Mouse (Mus musculus) thymus, postnatal 4 days (tissue): ENCODE data around the gene Pou6f1.
A peak's percentile ranks its signal among the peaks of the same experiment; 100 is the strongest.
"Not testable (repeated sequence)": the region's sequence is repeated elsewhere in the genome, so short reads cannot be mapped to it uniquely, and the experiment has no call there.

Experiments
- DNase-seq: peaks from one replicate; pipeline ENCODE4 v3.0.0; 2021

Gene Pou6f1

DNA sequence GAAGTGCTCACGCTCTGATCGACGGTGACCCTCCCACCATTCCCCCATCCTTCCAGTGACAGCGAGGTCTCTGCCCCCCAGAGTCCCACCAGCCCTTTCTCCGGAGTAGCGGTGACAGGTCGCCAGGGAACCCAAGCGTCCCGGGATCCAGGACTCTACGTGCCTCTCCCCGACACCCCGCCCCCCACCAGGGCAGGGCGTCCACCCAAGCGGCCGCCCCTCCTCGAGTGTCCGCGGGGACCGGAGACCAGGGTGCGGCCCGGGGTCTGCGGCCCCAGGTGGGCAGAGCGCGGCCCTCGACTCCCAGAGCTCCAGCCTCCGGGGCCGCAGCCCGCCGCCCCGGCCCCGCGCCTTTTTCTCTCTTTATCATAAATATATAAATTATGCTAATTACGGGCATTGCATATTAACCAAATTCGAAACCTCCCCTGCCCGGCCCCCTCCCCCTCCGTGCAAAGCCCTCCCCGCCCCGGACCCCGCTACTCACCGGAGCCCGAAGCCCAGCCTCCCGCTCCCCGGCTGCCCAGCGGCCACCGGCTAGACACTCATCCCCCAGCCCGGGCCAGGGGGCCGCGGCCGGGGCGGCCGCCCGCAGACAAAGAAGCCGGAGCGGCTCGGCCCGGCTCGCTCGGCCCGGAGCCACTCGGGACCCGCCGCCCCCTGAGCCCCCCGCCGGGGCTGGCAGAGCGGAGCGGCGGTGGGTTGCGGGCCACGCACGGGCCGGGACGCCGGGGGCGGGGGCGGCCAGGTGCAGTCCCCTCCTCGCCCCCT, at the start of gene Pou6f1:
Gene Pou6f1, minus strand, starts transcription at position 709 of the 771 bp plus-strand sequence.
- DNase-seq = peak; percentile 66

DNA sequence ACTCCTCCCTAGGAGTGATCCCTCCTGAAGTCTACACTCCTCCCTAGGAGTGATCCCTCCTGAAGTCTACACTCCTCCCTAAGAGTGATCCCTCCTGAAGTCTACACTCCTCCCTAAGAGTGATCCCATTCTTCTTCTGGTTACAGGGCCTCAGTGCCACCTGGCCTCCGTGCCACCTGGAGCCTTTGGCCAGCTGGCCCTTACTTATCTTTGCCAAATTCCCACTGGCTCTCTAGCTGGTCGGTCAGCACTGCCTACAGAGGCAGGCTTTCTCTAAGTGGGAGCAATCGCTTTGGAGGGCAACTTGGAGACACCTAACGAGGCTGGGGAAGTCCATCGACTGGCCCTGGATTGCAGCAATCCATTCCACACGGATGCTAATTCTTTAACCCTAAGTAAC, 46.4 kb upstream of the Pou6f1 start:
- DNase-seq = no peak

DNA sequence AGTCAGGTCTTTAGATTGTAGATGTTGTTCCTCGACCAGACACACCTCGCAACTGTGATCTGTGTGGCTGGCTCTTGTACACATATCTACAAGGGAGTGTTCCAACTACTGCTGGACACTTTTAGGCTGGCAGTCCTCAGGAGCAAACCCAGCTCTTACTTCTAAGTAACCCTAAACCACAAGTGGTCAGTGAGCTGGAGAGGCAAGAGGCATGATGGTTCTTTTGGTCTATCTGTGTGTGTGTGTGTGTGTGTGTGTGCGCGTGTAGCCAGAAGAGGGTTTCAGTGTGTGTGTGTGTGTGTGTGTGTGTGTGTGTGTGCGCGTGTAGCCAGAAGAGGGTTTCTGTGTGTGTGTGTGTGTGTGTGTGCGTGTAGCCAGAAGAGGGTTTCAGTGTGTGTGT, 42.7 kb upstream of the Pou6f1 start:
- DNase-seq = no peak

DNA sequence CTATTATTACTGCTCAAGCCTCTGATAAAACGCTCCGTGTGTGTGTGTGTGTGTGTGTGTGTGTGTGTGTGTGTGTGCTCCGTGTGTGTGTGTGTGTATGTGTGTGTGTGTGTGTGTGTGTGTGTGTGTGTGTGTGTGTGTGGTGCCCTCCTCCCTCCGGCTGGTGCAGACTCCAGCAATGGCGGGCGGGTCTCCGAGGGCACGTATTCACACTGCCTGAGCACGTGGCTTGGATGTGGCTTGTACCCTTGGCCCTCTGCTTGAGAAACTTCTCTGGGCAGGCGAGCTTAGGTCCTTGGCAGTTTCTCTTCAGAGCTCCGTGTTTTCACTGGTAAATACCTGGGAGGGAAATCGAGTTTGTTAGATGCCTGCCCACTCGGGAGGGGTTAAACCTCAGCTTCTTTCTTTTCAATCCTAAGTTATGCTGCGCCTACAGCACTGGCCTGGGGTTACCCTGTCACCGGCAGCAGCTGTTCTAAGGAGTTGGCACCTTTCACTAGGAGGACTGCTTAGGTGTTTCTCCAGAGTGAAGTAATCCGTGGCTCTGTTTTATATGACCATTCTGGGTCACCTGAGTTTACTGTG, 41.5 kb upstream of the Pou6f1 start:
- DNase-seq = no peak

DNA sequence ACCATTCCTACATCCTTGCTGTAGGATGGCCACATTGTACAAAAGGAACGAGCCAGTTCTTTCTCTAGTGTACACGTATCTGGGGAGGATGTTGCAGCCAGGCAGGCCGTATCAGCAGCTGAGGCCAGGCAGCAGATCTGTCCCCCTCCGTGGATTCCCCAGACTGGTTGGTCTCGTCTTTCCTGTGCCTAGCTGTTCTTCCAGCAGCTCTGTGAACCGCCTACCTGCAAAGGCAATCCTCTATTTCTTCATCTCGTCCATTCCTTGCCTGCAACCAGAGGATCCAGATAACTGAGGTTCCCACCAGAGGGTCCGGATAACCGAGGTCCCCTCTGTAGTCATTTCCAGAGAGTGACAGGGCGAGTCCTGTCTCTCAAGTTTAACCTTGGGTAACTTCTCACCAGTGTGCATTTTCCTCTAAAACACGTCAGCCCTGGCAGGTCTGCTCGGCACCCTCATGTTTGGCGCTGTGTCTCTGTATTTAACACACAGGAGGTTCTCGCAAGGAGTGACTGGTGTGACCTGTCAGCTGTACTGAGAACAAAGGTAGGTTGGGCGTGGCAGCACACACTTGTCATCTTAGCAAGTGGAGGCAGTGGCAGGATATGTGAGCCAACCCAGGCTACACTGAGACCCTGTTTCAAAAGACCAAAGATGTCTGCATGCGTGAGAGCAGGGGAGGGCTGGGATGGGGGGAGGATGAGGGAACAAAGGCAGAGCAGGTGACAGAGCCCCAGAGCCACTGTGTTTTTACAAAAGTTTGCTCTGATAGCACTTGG, 40.4 kb upstream of the Pou6f1 start:
- no peak for DNase-seq

DNA sequence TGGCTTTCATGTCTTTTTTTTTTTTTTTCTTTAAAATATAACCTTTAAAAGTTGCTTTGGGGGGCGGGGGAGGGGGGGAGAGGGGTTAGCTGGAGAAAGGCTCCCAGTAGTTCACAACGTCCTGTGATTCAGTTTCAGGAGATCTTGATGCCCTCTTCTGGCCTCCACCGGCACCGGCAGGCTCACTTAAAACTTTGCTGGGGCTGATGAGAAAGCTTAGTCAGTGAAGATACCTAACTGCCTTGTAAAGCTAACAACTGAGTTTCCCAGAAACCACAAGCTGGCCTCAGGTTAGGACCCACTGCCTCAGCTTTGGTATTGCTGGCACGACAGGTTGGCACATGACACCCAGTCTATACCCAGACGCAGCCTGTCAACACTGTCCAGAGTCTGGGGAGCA, 37.9 kb upstream of the Pou6f1 start:
- peak; percentile 71 for DNase-seq

DNA sequence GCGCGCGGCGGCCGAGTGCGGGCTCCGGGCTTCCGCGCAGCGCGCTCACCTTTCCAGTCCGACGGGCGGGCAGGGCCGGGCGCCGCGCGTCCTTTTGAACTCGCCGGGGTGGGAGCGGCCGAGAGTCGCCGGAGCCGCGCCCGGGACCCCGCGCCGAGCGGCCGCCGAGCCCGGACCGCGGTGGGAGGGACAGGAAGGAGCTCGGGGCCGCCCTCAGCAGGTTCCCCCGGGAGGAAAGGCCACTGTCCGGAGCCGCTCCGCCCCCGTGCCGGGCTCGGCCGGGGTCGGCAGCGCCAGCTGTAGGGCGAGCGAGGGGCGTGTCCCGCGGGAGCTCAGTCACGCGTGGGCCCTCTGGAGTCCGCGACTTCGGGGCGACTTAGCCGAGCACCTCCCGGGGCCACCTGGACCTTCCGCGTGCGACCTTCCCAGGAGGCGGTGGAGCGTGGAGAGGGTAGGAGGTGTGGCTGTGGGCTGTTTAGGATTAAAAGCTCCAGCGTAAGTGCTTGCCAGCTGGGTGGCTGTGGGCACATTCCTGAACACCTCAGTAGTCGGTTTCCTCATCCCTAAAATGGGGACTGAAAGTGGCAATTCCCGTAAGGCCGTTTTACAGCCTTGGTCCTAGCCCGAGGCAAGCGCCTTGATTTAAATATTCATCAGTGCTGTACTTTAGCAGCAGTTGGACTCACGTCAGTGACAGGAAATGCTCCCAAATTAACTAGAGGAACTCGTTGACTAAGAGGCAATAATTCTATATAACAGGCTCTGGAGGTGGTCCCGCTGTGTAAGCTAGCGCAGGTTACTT, 37.1 kb upstream of the Pou6f1 start, which contains the start of gene Smagp:
Gene Smagp, minus strand, starts transcription at position 241 of the 802 bp plus-strand sequence.
- DNase-seq = peak; percentile 45

DNA sequence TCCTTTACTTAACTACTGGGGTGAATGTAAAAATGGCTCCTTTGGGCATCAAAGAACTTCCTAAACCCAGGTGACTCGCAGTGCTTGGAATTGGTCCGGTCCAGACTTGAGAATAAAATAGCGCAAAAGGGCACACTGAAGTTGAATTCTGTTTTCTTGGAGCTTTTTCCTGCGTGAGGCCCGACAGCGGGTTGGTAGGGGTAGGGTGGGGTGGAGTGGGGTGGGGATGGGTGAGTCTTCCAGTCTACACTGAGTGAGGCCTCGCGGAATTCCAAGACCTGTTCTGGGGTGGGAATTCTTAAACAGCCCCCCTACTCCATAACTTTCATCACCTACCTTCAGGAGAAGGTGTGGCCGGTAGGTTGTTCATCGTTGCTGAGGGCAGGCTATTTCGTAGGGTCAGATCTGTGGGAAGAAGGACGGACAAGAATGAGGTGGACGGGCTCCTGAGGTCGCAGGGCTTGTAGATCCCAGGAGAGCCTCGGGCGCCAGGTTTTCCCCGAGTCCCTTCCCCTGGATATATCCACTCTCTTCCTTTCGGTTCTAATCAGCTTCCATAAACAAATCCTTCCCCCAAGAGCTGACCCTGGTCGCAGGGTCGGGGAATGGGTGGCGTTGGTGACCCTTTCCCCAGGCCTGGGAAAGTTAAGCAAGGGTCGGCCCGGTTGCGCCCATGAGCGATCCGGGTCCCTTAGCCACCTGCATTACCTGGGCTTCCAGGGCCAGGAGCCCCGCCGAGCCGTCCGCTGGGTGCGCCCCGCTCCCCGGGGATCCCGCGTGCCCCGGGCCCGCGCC, 36.3 kb upstream of the Pou6f1 start:
- no peak for DNase-seq

DNA sequence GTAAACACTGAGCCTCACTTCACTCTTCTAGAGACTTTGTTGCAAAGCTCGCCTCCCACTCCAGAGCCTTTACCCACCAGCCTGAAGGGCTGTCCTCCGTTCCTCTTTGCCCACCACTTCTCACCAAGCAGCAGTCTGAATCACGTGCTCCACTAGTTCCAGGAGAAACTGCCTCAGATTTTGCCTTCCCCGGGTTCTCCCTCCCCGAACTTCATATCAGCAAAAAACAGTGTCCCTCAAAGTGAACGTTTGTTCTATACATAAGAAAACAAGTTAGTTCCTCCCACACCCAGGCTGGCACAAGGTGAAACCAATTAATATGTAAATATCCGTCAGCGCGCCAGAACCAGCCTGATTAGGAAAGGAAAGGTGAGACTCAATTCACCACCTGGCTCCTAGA, 35.5 kb upstream of the Pou6f1 start:
- DNase-seq = no peak

DNA sequence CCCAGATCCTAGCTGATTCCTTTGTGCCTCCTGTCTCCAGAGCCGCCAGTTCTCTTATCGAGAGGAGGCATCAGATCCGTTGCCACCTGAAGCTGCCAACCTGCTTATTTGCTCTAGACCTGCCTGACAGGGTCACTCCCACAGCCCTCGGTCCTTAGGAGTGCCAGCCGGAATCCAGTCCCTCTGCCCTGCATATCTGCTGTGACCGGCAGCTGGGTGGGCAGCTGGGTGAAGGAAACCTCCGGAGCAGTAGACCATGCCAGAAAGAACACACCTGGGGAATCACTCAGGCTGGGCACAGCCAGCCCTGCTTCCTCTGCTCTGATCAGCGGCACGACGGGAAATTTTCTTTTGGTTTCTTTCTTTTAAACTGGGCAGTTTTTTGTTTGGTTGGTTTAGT, 33.6 kb upstream of the Pou6f1 start:
- DNase-seq = no peak

DNA sequence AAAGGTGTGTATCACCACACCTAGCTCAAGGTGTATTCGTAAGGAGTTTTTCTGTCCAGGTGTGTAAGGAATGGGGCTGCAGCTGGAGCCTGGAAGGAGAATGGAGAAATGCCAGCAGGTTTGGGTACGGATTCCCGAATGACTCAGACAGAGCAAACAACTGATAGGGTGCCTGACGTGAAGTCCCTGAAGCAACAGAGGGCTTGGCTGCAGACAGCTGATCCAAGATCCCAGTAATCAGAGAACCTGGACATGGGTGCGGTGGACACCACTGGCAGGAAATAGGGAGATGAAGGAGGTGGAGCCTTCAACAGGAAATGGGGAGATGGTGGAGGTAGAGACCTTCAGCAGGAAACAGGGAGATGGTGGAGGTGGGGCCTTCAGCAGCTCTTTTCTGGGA, 32.5 kb upstream of the Pou6f1 start:
- no peak for DNase-seq

DNA sequence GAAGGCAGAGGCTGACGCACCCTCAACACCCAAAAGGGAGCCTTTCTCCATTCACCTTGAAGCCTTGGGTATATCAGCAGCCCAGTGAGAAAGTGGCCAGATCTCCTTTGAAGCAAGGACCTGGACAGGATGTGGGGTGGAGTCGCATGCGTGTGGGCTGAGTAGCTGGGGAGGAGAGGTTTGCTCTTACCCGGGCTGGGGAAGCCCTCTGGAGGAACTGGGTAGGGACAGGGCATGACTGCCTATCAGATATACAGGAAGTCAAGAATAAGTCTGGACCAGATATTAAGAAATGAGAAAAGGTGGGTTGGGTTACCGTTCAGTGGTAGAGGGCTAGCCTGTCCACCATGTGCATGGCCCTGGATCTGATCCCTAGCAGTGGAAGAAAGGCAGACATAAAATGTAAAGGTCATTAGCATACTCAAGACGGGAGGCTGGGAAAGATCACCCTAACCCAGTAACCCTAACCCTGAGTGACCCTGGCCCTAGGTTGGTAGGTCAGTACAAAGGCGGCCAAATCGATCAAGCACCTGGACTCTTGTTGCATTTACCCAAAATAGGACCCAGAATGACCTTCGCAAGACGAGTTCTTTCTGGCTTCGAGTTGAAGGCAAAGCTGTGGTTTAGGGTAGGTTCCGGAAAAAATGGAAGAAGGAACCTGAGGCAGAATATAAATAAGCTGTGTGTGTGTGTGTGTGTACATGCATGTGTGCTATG, 31.8 kb upstream of the Pou6f1 start:
- no peak for DNase-seq

DNA sequence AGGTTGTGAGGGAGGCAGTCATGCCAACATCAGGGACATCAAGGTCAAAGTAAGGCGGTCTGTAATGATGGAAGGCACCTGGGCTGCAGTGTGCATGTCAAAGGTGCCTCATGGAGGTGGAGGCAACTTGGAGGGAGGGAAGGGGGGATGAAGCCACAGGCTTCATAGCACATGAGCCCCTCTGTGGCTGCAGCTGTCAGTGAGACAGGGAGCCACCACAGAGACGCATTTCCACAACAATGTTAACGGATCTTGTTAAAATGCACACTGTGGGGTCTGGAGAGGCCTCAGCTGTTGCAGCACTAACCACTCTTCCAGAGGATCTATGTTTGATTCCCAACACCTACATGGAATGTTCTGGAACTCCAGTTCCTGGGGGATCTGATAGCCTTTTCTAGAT, 30.3 kb upstream of the Pou6f1 start:
- DNase-seq = no peak

DNA sequence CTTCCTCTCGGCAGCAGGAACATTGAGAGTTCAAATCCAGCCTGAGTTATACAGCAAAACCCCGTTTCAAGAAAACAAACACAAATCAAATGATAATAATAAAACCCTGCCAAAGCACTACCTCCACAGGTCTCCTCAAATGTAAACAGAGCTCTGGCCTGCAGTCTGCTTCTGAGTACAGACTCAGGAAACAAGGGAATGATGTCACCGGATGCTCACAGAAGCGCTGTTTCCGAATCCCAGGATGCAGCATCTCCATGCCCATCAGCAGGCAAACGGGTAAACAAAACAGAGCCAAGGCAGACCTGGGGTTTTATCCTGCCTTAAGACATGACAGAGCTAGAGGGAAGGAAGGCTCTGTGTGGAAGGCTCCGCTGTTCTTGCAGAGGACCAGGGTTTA, 29.0 kb upstream of the Pou6f1 start:
- DNase-seq = no peak

DNA sequence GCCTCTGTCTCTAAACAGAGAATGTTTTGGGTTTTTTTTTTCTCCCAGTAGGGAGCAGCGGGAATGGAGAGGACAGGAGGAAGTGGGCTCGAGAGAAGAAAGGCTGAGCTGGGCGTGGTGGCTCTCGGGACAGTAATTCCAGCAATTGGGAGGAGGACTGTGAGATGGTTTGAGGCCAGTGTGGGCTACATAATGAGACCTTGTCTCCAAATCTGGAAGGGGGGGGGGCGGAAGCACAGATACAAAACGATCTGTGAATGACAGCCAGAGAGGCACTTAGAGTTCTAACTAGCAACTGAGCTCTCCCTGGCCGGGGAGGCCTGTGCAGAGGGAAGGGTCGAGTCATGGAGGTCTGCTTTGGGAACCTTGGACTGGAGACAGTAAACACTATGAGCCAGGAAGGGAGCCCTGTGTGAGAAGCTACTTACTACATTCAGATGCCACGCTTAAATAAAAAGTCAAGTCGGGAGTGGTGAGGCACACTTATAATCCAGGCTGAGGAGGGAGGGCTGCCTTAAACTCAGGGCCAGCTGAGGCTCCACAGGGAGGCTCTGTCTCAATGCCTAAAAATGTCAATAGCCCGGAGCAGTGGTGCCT, 28.1 kb upstream of the Pou6f1 start:
- DNase-seq = no peak

DNA sequence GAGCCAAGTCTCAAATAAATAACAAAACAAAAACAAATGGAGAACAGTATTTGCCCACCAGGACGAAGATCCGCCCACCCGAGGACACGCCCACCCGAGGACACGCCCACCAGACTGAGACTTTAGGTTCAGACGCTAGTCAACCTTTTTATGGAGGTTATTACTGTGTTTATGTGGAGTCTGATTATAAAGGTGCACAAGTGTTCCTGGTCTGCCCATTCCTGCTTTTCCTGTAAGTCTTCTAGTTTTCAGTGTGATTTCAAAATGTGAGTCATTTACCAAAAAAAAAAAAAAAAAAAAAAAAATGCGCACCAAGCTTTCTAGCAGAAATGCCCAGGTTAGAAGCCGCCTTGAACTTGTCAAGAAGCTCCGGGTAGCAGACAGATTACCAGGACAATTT, 27.5 kb upstream of the Pou6f1 start:
- peak; percentile 43 for DNase-seq

DNA sequence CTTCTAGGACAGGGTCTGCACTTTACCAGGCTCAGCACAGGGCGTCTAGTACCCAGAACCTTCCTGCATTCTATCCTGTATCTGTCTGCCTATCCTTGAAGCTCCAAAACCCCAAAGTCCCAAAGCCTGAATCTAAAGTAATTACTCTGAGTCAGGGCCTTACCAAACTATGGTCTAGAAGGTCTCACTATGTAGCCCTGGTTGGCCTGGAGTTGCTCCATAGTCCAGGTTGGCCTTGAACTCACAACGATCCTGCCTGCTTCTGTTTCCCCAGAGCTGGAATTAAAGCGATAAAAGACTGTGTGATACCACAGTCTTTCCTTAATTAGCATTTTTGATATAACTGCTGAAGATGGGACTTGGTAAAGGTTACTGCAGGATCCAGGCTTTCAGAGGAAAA, 24.7 kb upstream of the Pou6f1 start:
- no peak for DNase-seq

DNA sequence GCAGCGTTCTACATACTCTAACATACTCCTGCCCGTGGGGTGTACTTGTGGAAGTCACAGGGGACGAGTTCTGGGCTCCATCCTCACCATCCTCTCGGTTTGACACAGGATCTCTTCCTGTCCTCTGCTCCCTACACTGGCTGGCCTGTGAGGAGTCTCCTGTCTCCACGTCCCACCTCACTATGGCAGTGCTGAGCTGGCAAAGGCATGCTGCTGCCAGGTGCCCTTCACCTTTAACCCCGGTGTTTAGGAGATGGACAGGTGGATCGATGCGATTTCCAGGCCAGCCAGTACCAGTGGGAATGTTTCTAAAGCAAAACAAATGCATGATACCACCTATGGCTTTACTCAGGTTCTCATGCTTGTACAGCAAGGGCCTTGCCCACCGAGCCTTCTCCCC, 24.0 kb upstream of the Pou6f1 start:
- no peak for DNase-seq

DNA sequence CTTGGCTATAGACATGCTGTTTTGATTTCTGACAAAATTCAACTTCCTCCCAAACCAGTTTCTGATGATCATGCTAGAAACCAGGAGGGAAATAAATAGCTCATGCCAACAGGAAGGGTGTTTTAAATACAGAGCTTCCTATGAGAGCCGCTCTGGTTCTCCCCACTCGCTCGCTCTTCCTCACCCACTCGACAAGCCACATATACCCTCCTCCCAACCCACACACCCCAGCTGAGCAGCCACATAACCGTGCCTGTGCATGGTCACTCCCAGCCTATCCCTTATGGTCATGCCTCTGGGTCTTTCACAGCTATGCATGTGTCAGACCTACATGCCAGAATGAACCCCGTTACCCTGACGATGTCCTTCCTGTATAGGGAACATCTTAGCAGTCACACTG, 22.4 kb upstream of the Pou6f1 start:
- DNase-seq = no peak

DNA sequence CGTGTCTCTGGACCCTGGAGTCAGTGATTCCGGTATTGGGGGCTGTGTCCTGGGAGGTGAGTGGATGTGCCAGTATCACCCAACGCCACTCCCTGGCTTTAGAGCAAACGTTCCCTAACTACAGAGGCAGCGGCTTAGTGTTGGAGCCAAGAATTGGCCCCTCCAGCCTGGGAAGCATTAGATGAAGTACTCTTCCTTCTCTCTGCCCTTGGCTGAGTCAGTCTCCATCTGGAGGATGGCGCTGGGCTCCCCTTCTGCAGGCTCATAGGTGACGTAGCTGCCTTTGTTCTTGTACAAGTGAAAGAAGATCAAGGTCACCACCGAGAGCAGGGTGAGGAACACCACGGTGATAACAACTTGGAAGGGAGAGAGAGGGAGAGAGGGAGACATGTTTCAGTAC, 21.9 kb upstream of the Pou6f1 start:
- DNase-seq = not testable (repeated sequence)

DNA sequence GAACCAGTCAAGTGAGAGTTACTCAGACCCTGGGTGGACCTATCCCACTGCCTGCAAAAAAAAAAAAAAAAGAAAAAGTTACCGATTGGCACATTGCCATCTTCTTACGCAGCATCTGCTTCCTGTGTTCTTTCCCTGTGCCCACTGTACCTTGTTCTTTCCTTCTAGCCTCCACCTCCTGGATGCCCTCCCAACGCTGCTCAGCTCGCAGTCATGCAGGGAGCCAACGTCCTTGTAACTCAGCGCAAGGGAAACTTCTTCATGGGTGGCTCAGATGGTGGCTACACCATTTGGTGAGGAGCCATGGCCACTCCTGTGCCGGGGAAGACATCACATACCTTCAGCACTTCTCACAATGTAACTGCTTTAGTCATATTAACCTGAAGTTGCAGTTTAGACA, 19.4 kb upstream of the Pou6f1 start:
- no peak for DNase-seq
